Mouse (Mus musculus) heart, postnatal 0 days (tissue): ENCODE data around the gene Itgav.

Experiments used
- CTCF ChIP-seq: IDR thresholded peaks from 2 replicates; pipeline ENCODE4 v1.5.1; 2016; ENCODE audit warnings: antibody characterized with exemption, control low read depth, low read depth
- EP300 ChIP-seq: IDR thresholded peaks from 2 replicates; pipeline ENCODE4 v1.6.1; 2016; ENCODE audit warnings: antibody characterized with exemption, low read depth

- TF ChIP-seq CTCF (no peak), EP300 (no peak)
Observed at GRCm38 (mm10) chr2:83812483-83813272, 88.5 kb downstream of the Itgav start, which contains the start of gene Fam171b.
